8 mouse cellular contexts compared by ENCODE assay signal in genomic region chr9:29412181-29412771, GRCm38 (mm10).
DNase-seq lines count a peak whose midpoint lies in the region; ATAC-seq and TF ChIP-seq lines count a peak whose summit lies in the region.

No protein-coding gene starts in this region.

- peak overlapping the region; percentile 66 for H3K4me3 ChIP-seq in kidney, embryonic 16.5 days (ENCODE audit: low read length)
- H3K4me3 ChIP-seq in hindbrain, embryonic 16.5 days (ENCODE audit: low read length), result peak overlapping the region; percentile 63
- peak overlapping the region; percentile 57 for H3K4me3 ChIP-seq in limb, embryonic 13.5 days
- peak overlapping the region; percentile 66 for H3K4me3 ChIP-seq in olfactory bulb, adult 2 months (ENCODE audit: insufficient read depth, low read depth, low read length)

- peaks cover 15% of the 10 kb centered on the region for H3K27me3 ChIP-seq in kidney, embryonic 16.5 days (ENCODE audit: insufficient read depth, low read length)
- no peaks in the 10 kb centered on the region for H3K27me3 ChIP-seq in hindbrain, embryonic 16.5 days (replicated peaks; ENCODE audit: control insufficient read depth, insufficient read depth, low read length)
- H3K27me3 ChIP-seq in limb, embryonic 13.5 days, result peaks cover 88% of the 10 kb centered on the region

- no peaks in the 10 kb centered on the region for H3K36me3 ChIP-seq in kidney, embryonic 16.5 days (ENCODE audit: insufficient read depth, low read length)
- H3K36me3 ChIP-seq in hindbrain, embryonic 16.5 days (ENCODE audit: control insufficient read depth, insufficient read depth, low read length), result no peaks in the 10 kb centered on the region
- no peaks in the 10 kb centered on the region for H3K36me3 ChIP-seq in limb, embryonic 13.5 days

- 0% methylated on average over 58 of the region's 61 CpGs for WGBS in kidney, embryonic 16.5 days
- under 1% methylated on average over 52 of the region's 61 CpGs for WGBS in hindbrain, embryonic 16.5 days
- under 1% methylated on average over 57 of the region's 61 CpGs for WGBS in limb, embryonic 13.5 days
- WGBS in olfactory bulb, adult 2 months, result under 1% methylated on average over 60 of the region's 61 CpGs

- H3K4me1 ChIP-seq in kidney, embryonic 16.5 days (ENCODE audit: insufficient read depth, low read length), result peaks cover 14% of the 10 kb centered on the region
- H3K4me1 ChIP-seq in hindbrain, embryonic 16.5 days (ENCODE audit: control insufficient read depth, insufficient read depth, low read depth, low read length), result peaks cover 8% of the 10 kb centered on the region
- H3K4me1 ChIP-seq in limb, embryonic 13.5 days, result peaks cover 17% of the 10 kb centered on the region
- H3K4me1 ChIP-seq in olfactory bulb, adult 2 months (ENCODE audit: control insufficient read depth, insufficient read depth, low read length), result no peaks in the 10 kb centered on the region

- H3K4me2 ChIP-seq in kidney, embryonic 16.5 days (replicated peaks; ENCODE audit: low read depth, low read length), result peak overlapping the region; percentile 98
- H3K4me2 ChIP-seq in hindbrain, embryonic 16.5 days (ENCODE audit: low read length), result peak overlapping the region; percentile 87
- peak overlapping the region; percentile 91 for H3K4me2 ChIP-seq in limb, embryonic 13.5 days (replicated peaks)

- H3K9me3 ChIP-seq in kidney, embryonic 16.5 days (ENCODE audit: low read length), result no peaks in the 10 kb centered on the region
- no peaks in the 10 kb centered on the region for H3K9me3 ChIP-seq in hindbrain, embryonic 16.5 days (ENCODE audit: control insufficient read depth, low read length)
- H3K9me3 ChIP-seq in limb, embryonic 13.5 days, result no peaks in the 10 kb centered on the region

- H3K27ac ChIP-seq in kidney, embryonic 16.5 days (ENCODE audit: low read length), result peak overlapping the region; percentile 80
- H3K27ac ChIP-seq in hindbrain, embryonic 16.5 days (ENCODE audit: low read depth, low read length), result peak overlapping the region; percentile 87
- peak overlapping the region; percentile 85; the same call in 1 of the 2 replicates for H3K27ac ChIP-seq in limb, embryonic 13.5 days
- peak overlapping the region; percentile 89 for H3K27ac ChIP-seq in olfactory bulb, adult 2 months (ENCODE audit: insufficient read depth, low read depth, low read length)

- no peak for DNase-seq in kidney, adult 11 months
- peak; percentile 84 to 87 for DNase-seq in cerebellum, postnatal 25 days
- DNase-seq in frontal cortex, postnatal 36 days (ENCODE audit: low spot score in 2 of 2), result peak; percentile 71 to 74
- no peak for DNase-seq in thymus, postnatal 25 days

- no peak for TF ChIP-seq CTCF in olfactory bulb, adult 2 months (IDR thresholded peaks at IDR 0.05; ENCODE audit: insufficient read depth, low read depth, low read length)

- peak; percentile 31; the same call in 1 of the 2 replicates for TF ChIP-seq POLR2A in olfactory bulb, adult 2 months (IDR thresholded peaks at IDR 0.05; ENCODE audit: insufficient read depth, low read depth, low read length)

- peak overlapping the region; percentile 73 for H3K9ac ChIP-seq in kidney, embryonic 16.5 days (replicated peaks; ENCODE audit: low read length)
- H3K9ac ChIP-seq in hindbrain, embryonic 16.5 days (ENCODE audit: low read depth, low read length), result peak overlapping the region; percentile 78
- peak overlapping the region; percentile 65 for H3K9ac ChIP-seq in limb, embryonic 13.5 days

- peak; percentile 77 for ATAC-seq in kidney, embryonic 16.5 days (ENCODE audit: low FRiP score, low TSS enrichment)
- peak; percentile 87 for ATAC-seq in hindbrain, embryonic 16.5 days
- ATAC-seq in limb, embryonic 13.5 days (ENCODE audit: low FRiP score, low read depth), result peak; percentile 80

Comparison
In these comparisons a context has a peak if more than half of its experiments do, and no peak if none do; other contexts are left out.
1. DNase-seq: peak in cerebellum, postnatal 25 days (2 of 2) and frontal cortex, postnatal 36 days (2 of 2); none in kidney, adult 11 months (single experiment) and thymus, postnatal 25 days (single experiment).
2. Peak in every context shown above with its lines, with median percentiles within 50 percentile points of each other: ATAC-seq, H3K27ac ChIP-seq, H3K4me2 ChIP-seq, H3K4me3 ChIP-seq and H3K9ac ChIP-seq.